Mouse (Mus musculus) limb, embryonic 10.5 days (tissue): ENCODE results near the gene Nup62. TPM values are rescaled to one million over a fixed set of nuclear protein-coding genes. Genes with fewer than 3 reads are reported as not detected.

Experiments
- DNase-seq: peaks from one replicate; pipeline ENCODE4 v3.0.0-alpha.2; 2017; ENCODE audit warnings: low spot score
- H3K27ac ChIP-seq: fragments of 300-500 bp; sonication (generic); 2 replicates; pipeline ENCODE4 v1.5.1; 2016; ENCODE audit warnings: mild to moderate bottlenecking
- H3K27me3 ChIP-seq: fragments of 300-500 bp; sonication (generic); 2 replicates; pipeline ENCODE4 v1.6.1; 2016; ENCODE audit warnings: low read depth, mild to moderate bottlenecking; ENCODE audit not compliant: poor library complexity, severe bottlenecking
- H3K36me3 ChIP-seq: fragments of 300-500 bp; sonication (generic); 2 replicates; pipeline ENCODE4 v1.6.1; 2016; ENCODE audit warnings: mild to moderate bottlenecking, moderate library complexity
- H3K4me1 ChIP-seq: fragments of 300-500 bp; sonication (generic); 2 replicates; pipeline ENCODE4 v1.6.1; 2016
- H3K4me3 ChIP-seq: fragments of 300-500 bp; sonication (generic); 2 replicates; pipeline ENCODE4 v1.5.1; 2016; ENCODE audit warnings: mild to moderate bottlenecking, moderate library complexity
- H3K9me3 ChIP-seq: fragments of 300-500 bp; sonication (generic); replicated peaks from 2 replicates; pipeline ENCODE4 v1.6.1; 2016; ENCODE audit warnings: mild to moderate bottlenecking
- WGBS: fragments of 180-500 bp; shearing (Covaris S2); methylation state at CpG from one replicate; pipeline ENCODE4 v1.1.7; 2016; 5-methylcytosine and 5-hydroxymethylcytosine counted together
- polyA plus RNA-seq: library from polyadenylated mRNA; unstranded; fragments of >200 nt; fragmentation: Nextera tagmentation; extraction: Ambion mirVana; gene quantifications from 2 replicates; pipeline ENCODE4 v1.2.1, GENCODE M21; 2016

Nup62 gene
- polyA plus RNA-seq, 1 experiment from 2014 or later: 174 TPM

GRCm38 (mm10) chr7:44853065-44853464 is 37.2 kb downstream of the Nup62 start:
- Histone ChIP-seq H3K4me1 (peaks cover 61% of the 10 kb centered on the region), H3K36me3 (peaks cover 23% of the 10 kb centered on the region), H3K27ac (no peak overlapping the region), H3K9me3 (no peaks in the 10 kb centered on the region), H3K4me3 (0 out of 2 replicates have a peak overlapping the region, but pooled peaks have one; percentile 2), H3K27me3 (no peaks in the 10 kb centered on the region)
- no peak for DNase-seq
- 92% methylated on average over 2 of the region's 2 CpGs for WGBS

- peaks cover 23% of the 10 kb centered on the region for H3K36me3 ChIP-seq
- no peak for DNase-seq
- peak overlapping the region; percentile 64 for H3K4me3 ChIP-seq
- no peaks in the 10 kb centered on the region for H3K27me3 ChIP-seq
- H3K4me1 ChIP-seq: peaks cover 64% of the 10 kb centered on the region
- peak overlapping the region; percentile 90 for H3K27ac ChIP-seq
- H3K9me3 ChIP-seq: no peaks in the 10 kb centered on the region
- WGBS: 34% methylated on average over 26 of the region's 26 CpGs
Measured at GRCm38 (mm10) chr7:44853596-44854355, 37.9 kb downstream of the Nup62 start.

- Histone ChIP-seq H3K36me3 (peaks cover 27% of the 10 kb centered on the region), H3K27me3 (no peaks in the 10 kb centered on the region), H3K27ac (peak overlapping the region; percentile 90), H3K9me3 (no peaks in the 10 kb centered on the region), H3K4me3 (peak overlapping the region; percentile 64), H3K4me1 (peaks cover 64% of the 10 kb centered on the region)
- DNase-seq: peak; percentile 84
- WGBS: 1% methylated on average over 45 of the region's 45 CpGs
Measured at GRCm38 (mm10) chr7:44854356-44855031, 38.6 kb downstream of the Nup62 start.

GRCm38 (mm10) chr7:44855036-44855435 is 39.1 kb downstream of the Nup62 start:
- DNase-seq: no peak
- H3K27me3 ChIP-seq: no peaks in the 10 kb centered on the region
- H3K4me1 ChIP-seq: peaks cover 64% of the 10 kb centered on the region
- peak overlapping the region; percentile 64 for H3K4me3 ChIP-seq
- H3K9me3 ChIP-seq: no peaks in the 10 kb centered on the region
- peak overlapping the region; percentile 90 for H3K27ac ChIP-seq
- 47% methylated on average over 10 of the region's 10 CpGs for WGBS
- peaks cover 33% of the 10 kb centered on the region for H3K36me3 ChIP-seq

GRCm38 (mm10) chr7:44856265-44856916 is 40.5 kb downstream of the Nup62 start:
- peaks cover 65% of the 10 kb centered on the region for H3K4me1 ChIP-seq
- peak overlapping the region; percentile 89 for H3K27ac ChIP-seq
- H3K9me3 ChIP-seq: no peaks in the 10 kb centered on the region
- peak overlapping the region; percentile 69 for H3K4me3 ChIP-seq
- H3K36me3 ChIP-seq: peaks cover 43% of the 10 kb centered on the region
- 65% methylated on average over 9 of the region's 9 CpGs for WGBS
- H3K27me3 ChIP-seq: no peaks in the 10 kb centered on the region
- DNase-seq: no peak

GRCm38 (mm10) chr7:44857042-44857552 is 41.2 kb downstream of the Nup62 start, which contains the start of gene Pnkp:
TSS of gene Pnkp (plus strand) at chr7:44857139.
- Histone ChIP-seq H3K4me3 (peak within 1 kb of the TSS; percentile 69), H3K9me3 (no peaks in the 10 kb centered on the region), H3K27ac (peak within 1 kb of the TSS; percentile 89), H3K36me3 (peaks cover 43% of the 10 kb centered on the region), H3K4me1 (peaks cover 65% of the 10 kb centered on the region), H3K27me3 (no peaks in the 10 kb centered on the region)
- DNase-seq: peak; percentile 93
- WGBS: under 1% methylated on average over 32 of the region's 32 CpGs

- peak overlapping the region; percentile 69 for H3K4me3 ChIP-seq
- H3K36me3 ChIP-seq: peaks cover 43% of the 10 kb centered on the region
- 31% methylated on average over 8 of the region's 8 CpGs for WGBS
- peak overlapping the region; percentile 89; the same call in 1 of the 2 replicates for H3K27ac ChIP-seq
- peaks cover 59% of the 10 kb centered on the region for H3K4me1 ChIP-seq
- H3K27me3 ChIP-seq: no peaks in the 10 kb centered on the region
- no peak for DNase-seq
- no peaks in the 10 kb centered on the region for H3K9me3 ChIP-seq
Measured at GRCm38 (mm10) chr7:44857905-44858304, 42.0 kb downstream of the Nup62 start.

- WGBS: 93% methylated on average over 11 of the region's 11 CpGs
- H3K9me3 ChIP-seq: no peaks in the 10 kb centered on the region
- no peak for DNase-seq
- H3K4me3 ChIP-seq: no peak overlapping the region
- no peaks in the 10 kb centered on the region for H3K27me3 ChIP-seq
- no peak overlapping the region for H3K27ac ChIP-seq
- H3K36me3 ChIP-seq: peaks cover 59% of the 10 kb centered on the region
- H3K4me1 ChIP-seq: peaks cover 42% of the 10 kb centered on the region
Measured at GRCm38 (mm10) chr7:44859896-44860295, 44.0 kb downstream of the Nup62 start.

GRCm38 (mm10) chr7:44860576-44861428 is 44.9 kb downstream of the Nup62 start:
- peak overlapping the region; percentile 34; the same call in 1 of the 2 replicates for H3K27ac ChIP-seq

GRCm38 (mm10) chr7:44861429-44861816 is 45.5 kb downstream of the Nup62 start:
- Histone ChIP-seq H3K4me1 (peaks cover 39% of the 10 kb centered on the region), H3K27me3 (no peaks in the 10 kb centered on the region), H3K36me3 (peaks cover 74% of the 10 kb centered on the region), H3K4me3 (no peak overlapping the region), H3K27ac (peak overlapping the region; percentile 34; the same call in 1 of the 2 replicates), H3K9me3 (no peaks in the 10 kb centered on the region)
- no peak for DNase-seq
- 88% methylated on average over 14 of the region's 14 CpGs for WGBS

More at GRCm38 (mm10) chr7:44860576-44861428, 44.9 kb downstream of the Nup62 start:
- Histone ChIP-seq H3K36me3 (peaks cover 68% of the 10 kb centered on the region), H3K4me3 (0 out of 2 replicates have a peak overlapping the region, but pooled peaks have one; percentile 11), H3K4me1 (peaks cover 37% of the 10 kb centered on the region), H3K9me3 (no peaks in the 10 kb centered on the region), H3K27me3 (no peaks in the 10 kb centered on the region)
- DNase-seq: peak; percentile 84
- WGBS: 64% methylated on average over 22 of the region's 22 CpGs

- Histone ChIP-seq H3K27ac (no peak overlapping the region), H3K4me1 (peaks cover 45% of the 10 kb centered on the region)
Measured at GRCm38 (mm10) chr7:44862434-44862833, 46.5 kb downstream of the Nup62 start.

GRCm38 (mm10) chr7:44863210-44863609 is 47.3 kb downstream of the Nup62 start:
- Histone ChIP-seq H3K27ac (no peak overlapping the region), H3K4me3 (0 out of 2 replicates have a peak overlapping the region, but pooled peaks have one; percentile 6), H3K9me3 (no peaks in the 10 kb centered on the region), H3K27me3 (no peaks in the 10 kb centered on the region), H3K36me3 (peaks cover 91% of the 10 kb centered on the region), H3K4me1 (peaks cover 45% of the 10 kb centered on the region)
- 94% methylated on average over 14 of the region's 14 CpGs for WGBS
- DNase-seq: no peak

More at GRCm38 (mm10) chr7:44862434-44862833, 46.5 kb downstream of the Nup62 start:
- Histone ChIP-seq H3K36me3 (peaks cover 84% of the 10 kb centered on the region), H3K9me3 (no peaks in the 10 kb centered on the region), H3K4me3 (no peak overlapping the region), H3K27me3 (no peaks in the 10 kb centered on the region)
- no peak for DNase-seq
- WGBS: 92% methylated on average over 8 of the region's 8 CpGs
